Mouse (Mus musculus): ENCODE data around the gene Qrfp. TPM values are rescaled to one million over a fixed set of nuclear protein-coding genes. Genes with fewer than 3 reads are reported as not detected.

Qrfp gene
- 0.08 TPM in 1 of 2 replicates, not detected in the other for polyA plus RNA-seq (2014; fragmentation: Nextera tagmentation; extraction: Ambion mirVana)

DNA sequence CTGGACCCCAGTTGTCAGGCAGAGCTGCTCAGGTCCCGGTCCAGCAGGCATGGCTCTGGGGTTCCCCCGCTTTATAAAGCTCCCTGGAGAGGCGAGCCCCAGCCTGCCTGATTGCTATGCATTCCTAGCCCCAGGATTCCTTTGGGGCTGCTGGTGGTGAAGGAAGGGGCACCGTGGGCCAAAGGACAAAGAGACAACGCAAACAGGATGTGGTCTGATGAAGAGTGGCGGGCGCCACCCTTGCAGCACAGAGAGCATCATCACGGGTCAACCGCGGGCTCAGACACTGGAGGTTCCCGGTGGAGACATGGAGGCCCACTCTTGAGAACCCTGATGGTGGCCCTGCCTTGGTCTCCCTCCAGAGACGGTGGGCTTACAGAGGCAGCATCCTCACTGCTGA, at the start of gene Qrfp:
Gene Qrfp (minus strand): TSS at position 137 of the 400 bp plus-strand sequence.
- Histone ChIP-seq H3K4me3 (ENCODE audit: control insufficient read depth in 1 of 2, insufficient read depth in 1 of 2, low read depth in 1 of 2, low read length in 2 of 2) (no peak within 1 kb of the TSS), H3K9me3 (ENCODE audit: control insufficient read depth, low read length) (no peaks in the 10 kb centered on the region), H3K27ac (replicated peaks in 1 of 2; ENCODE audit: control insufficient read depth in 1 of 2, insufficient read depth in 1 of 2, low read depth in 2 of 2, low read length in 2 of 2) (no peak within 1 kb of the TSS), H3K4me1 (ENCODE audit: control insufficient read depth in 2 of 2, insufficient read depth in 2 of 2, low read length in 2 of 2) (peaks cover 0 to 6% of the 10 kb centered on the region in 2 experiments; a peak in 2 of 4 replicates), H3K9ac (ENCODE audit: low read length) (no peak within 1 kb of the TSS; the same call in 1 of the 2 replicates), H3K36me3 (ENCODE audit: control insufficient read depth, insufficient read depth, low read length) (0 out of 2 replicates have a peak, but pooled peaks cover 4% of the 10 kb centered on the region), H3K4me2 (ENCODE audit: low read length) (no peak within 1 kb of the TSS), H3K27me3 (ENCODE audit: control insufficient read depth, insufficient read depth, low read length) (peaks cover 19% of the 10 kb centered on the region)
- ATAC-seq (ENCODE audit: insufficient number of reproducible peaks, insufficient read depth, low FRiP score, low read depth), result no peak
- 41% methylated on average over 12 of the region's 12 CpGs for WGBS

DNA sequence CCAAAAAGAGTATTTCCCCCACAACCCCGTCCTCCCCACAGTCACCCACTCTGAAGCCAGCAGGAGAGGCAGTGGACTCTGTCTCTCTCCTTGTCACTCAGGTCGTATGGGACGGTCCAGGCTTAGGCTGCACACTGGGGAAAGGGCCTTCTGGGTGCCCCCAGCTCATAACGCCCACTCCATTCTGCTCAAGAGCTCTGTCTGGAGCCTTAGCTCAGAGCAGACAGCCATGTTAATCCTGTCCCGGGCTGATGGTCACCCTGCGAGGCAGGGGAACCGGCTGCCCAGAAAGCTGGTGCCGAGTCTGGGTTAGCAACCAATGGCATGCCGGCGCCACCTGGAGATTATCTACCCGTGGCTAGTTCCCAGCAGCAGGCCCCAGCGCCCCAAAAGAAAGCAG, 48.1 kb upstream of the Qrfp start:
- Histone ChIP-seq H3K27ac (replicated peaks in 1 of 2; ENCODE audit: control insufficient read depth in 1 of 2, insufficient read depth in 1 of 2, low read depth in 2 of 2, low read length in 2 of 2) (no peak overlapping the region), H3K9me3 (ENCODE audit: control insufficient read depth, low read length) (no peaks in the 10 kb centered on the region), H3K4me1 (ENCODE audit: control insufficient read depth in 2 of 2, insufficient read depth in 2 of 2, low read length in 2 of 2) (peaks cover 2 to 3% of the 10 kb centered on the region in 2 experiments; a peak in 3 of 4 replicates), H3K4me2 (ENCODE audit: low read length) (no peak overlapping the region), H3K27me3 (ENCODE audit: control insufficient read depth, insufficient read depth, low read length) (peaks cover 22% of the 10 kb centered on the region; the same call in 1 of the 2 replicates), H3K36me3 (ENCODE audit: control insufficient read depth, insufficient read depth, low read length) (no peaks in the 10 kb centered on the region), H3K4me3 (ENCODE audit: control insufficient read depth in 1 of 2, insufficient read depth in 1 of 2, low read depth in 1 of 2, low read length in 2 of 2) (no peak overlapping the region), H3K9ac (ENCODE audit: low read length) (no peak overlapping the region)
- ATAC-seq (ENCODE audit: insufficient number of reproducible peaks, insufficient read depth, low FRiP score, low read depth), result no peak
- WGBS, result 15% methylated on average over 12 of the region's 12 CpGs

DNA sequence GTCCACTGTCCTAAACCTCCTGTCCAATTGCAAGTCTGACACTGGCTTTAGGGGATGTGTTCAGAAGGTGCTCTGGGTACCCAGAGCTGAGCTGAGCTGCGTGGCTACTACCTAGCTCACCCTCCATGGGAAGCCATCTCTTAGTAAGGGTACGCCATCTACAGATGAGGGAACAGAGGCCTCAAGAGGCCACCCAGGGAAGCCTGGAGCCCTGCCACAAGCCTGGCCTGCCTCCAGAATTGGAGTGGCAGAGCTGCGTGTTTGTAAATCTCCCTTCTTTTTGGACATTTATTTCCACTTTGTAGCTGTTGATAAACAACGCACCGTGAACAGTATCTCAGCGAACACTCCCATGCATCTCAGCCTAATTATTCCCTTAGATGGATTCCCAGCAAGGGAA, 46.8 kb upstream of the Qrfp start:
- ATAC-seq (ENCODE audit: insufficient number of reproducible peaks, insufficient read depth, low FRiP score, low read depth), result no peak
- no peak overlapping the region for H3K27ac ChIP-seq (replicated peaks in 1 of 2; ENCODE audit: control insufficient read depth in 1 of 2, insufficient read depth in 1 of 2, low read depth in 2 of 2, low read length in 2 of 2)
- H3K9ac ChIP-seq (ENCODE audit: low read length), result no peak overlapping the region
- no peak overlapping the region for H3K4me3 ChIP-seq (ENCODE audit: control insufficient read depth in 1 of 2, insufficient read depth in 1 of 2, low read depth in 1 of 2, low read length in 2 of 2)
- peaks cover 22% of the 10 kb centered on the region; the same call in 1 of the 2 replicates for H3K27me3 ChIP-seq (ENCODE audit: control insufficient read depth, insufficient read depth, low read length)
- H3K4me2 ChIP-seq (ENCODE audit: low read length), result no peak overlapping the region
- H3K36me3 ChIP-seq (ENCODE audit: control insufficient read depth, insufficient read depth, low read length), result no peaks in the 10 kb centered on the region
- WGBS, result 64% methylated on average over 6 of the region's 6 CpGs
- H3K9me3 ChIP-seq (ENCODE audit: control insufficient read depth, low read length), result no peaks in the 10 kb centered on the region
- peaks cover 2 to 3% of the 10 kb centered on the region in 2 experiments; a peak in 3 of 4 replicates for H3K4me1 ChIP-seq (ENCODE audit: control insufficient read depth in 2 of 2, insufficient read depth in 2 of 2, low read length in 2 of 2)

DNA sequence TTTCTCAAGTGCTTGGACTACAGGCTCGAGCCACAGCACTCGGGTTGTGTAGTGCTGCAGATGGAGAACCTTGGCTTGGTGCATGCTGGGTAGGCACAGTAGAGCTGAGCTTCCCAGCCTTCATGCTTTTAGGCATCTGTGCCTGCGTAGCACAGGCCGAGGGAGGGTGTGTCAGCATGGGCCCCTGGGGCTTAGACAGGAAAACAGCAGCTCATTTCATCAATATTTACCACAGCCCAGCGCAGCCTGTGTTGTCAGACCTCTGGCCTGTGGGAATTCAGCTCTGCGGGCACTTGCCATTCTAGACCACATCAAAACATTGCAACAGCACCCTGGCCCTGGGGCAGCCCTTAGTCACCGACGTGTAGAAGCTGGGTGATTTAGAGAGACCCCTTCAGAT, 45.6 kb upstream of the Qrfp start:
- Histone ChIP-seq H3K9me3 (ENCODE audit: control insufficient read depth, low read length) (no peaks in the 10 kb centered on the region), H3K9ac (ENCODE audit: low read length) (no peak overlapping the region), H3K4me3 (ENCODE audit: control insufficient read depth in 1 of 2, insufficient read depth in 1 of 2, low read depth in 1 of 2, low read length in 2 of 2) (no peak overlapping the region), H3K27me3 (ENCODE audit: control insufficient read depth, insufficient read depth, low read length) (peaks cover 22% of the 10 kb centered on the region; the same call in 1 of the 2 replicates), H3K36me3 (ENCODE audit: control insufficient read depth, insufficient read depth, low read length) (no peaks in the 10 kb centered on the region), H3K27ac (replicated peaks in 1 of 2; ENCODE audit: control insufficient read depth in 1 of 2, insufficient read depth in 1 of 2, low read depth in 2 of 2, low read length in 2 of 2) (no peak overlapping the region), H3K4me2 (ENCODE audit: low read length) (no peak overlapping the region), H3K4me1 (ENCODE audit: control insufficient read depth in 2 of 2, insufficient read depth in 2 of 2, low read length in 2 of 2) (no peaks in the 10 kb centered on the region; a peak in 2 of 4 replicates)
- WGBS, result 82% methylated on average over 8 of the region's 8 CpGs
- ATAC-seq (ENCODE audit: insufficient number of reproducible peaks, insufficient read depth, low FRiP score, low read depth), result no peak

DNA sequence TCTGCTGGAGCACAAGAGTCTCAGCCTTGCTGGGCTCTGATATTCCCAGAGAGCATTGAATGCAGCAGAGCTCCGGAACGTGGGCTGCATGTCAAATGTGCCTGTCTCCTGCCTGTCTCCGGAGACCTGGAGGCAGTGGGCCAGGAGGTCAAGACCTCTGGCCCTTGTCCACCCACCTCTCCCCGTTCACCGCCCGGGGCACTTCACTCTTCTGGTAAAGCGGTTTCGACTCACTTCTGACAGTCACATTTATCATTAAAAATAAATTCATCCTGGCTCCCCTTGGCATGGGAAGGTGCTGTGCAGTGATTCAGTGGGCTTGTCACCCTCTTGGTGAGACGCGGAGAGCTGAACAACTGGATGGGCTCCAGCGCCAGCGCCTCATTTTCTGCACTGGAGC, 39.8 kb upstream of the Qrfp start:
- peaks cover 35% of the 10 kb centered on the region for H3K27me3 ChIP-seq (ENCODE audit: control insufficient read depth, insufficient read depth, low read length)

DNA sequence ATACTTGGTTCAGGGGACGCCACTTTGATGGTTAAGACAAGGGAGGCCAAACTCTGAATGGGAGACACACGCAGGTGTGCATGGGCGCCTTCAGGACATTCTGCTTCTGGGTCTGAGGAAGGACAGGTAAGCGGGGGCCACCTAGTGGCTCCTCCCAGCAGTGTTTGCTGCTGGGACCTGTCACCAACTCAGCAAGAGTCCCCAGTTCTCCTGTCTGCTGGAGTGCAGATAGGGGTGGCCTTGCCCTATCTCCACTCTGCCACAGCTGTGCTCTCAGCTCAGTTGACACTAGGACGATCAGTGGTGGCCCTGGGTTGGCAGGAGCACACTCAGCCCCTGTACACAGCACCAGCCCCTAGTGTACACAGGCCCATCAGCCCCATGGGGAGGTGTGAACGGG, 37.5 kb upstream of the Qrfp start:
- 11% methylated on average over 6 of the region's 6 CpGs for WGBS
- H3K9ac ChIP-seq (ENCODE audit: low read length), result no peak overlapping the region
- H3K4me1 ChIP-seq (ENCODE audit: control insufficient read depth in 2 of 2, insufficient read depth in 2 of 2, low read length in 2 of 2), result peaks cover 0 to 14% of the 10 kb centered on the region in 2 experiments; a peak in 3 of 4 replicates
- no peaks in the 10 kb centered on the region for H3K36me3 ChIP-seq (ENCODE audit: control insufficient read depth, insufficient read depth, low read length)
- ATAC-seq (ENCODE audit: insufficient number of reproducible peaks, insufficient read depth, low FRiP score, low read depth), result no peak
- no peaks in the 10 kb centered on the region for H3K9me3 ChIP-seq (ENCODE audit: control insufficient read depth, low read length)
- no peak overlapping the region for H3K4me2 ChIP-seq (ENCODE audit: low read length)
- no peak overlapping the region for H3K4me3 ChIP-seq (ENCODE audit: control insufficient read depth in 1 of 2, insufficient read depth in 1 of 2, low read depth in 1 of 2, low read length in 2 of 2)
- no peak overlapping the region for H3K27ac ChIP-seq (replicated peaks in 1 of 2; ENCODE audit: control insufficient read depth in 1 of 2, insufficient read depth in 1 of 2, low read depth in 2 of 2, low read length in 2 of 2)
- peaks cover 51% of the 10 kb centered on the region for H3K27me3 ChIP-seq (ENCODE audit: control insufficient read depth, insufficient read depth, low read length)

More for the DNA sequence above, 39.8 kb upstream of the Qrfp start:
- no peaks in the 10 kb centered on the region for H3K36me3 ChIP-seq (ENCODE audit: control insufficient read depth, insufficient read depth, low read length)
- no peak for ATAC-seq (ENCODE audit: insufficient number of reproducible peaks, insufficient read depth, low FRiP score, low read depth)
- H3K9ac ChIP-seq (ENCODE audit: low read length), result no peak overlapping the region
- no peak overlapping the region for H3K27ac ChIP-seq (replicated peaks in 1 of 2; ENCODE audit: control insufficient read depth in 1 of 2, insufficient read depth in 1 of 2, low read depth in 2 of 2, low read length in 2 of 2)
- H3K9me3 ChIP-seq (ENCODE audit: control insufficient read depth, low read length), result no peaks in the 10 kb centered on the region
- H3K4me3 ChIP-seq (ENCODE audit: control insufficient read depth in 1 of 2, insufficient read depth in 1 of 2, low read depth in 1 of 2, low read length in 2 of 2), result no peak overlapping the region
- peaks cover 0 to 14% of the 10 kb centered on the region in 2 experiments; a peak in 3 of 4 replicates for H3K4me1 ChIP-seq (ENCODE audit: control insufficient read depth in 2 of 2, insufficient read depth in 2 of 2, low read length in 2 of 2)
- whole genome bisulfite sequencing, result 62% methylated on average over 12 of the region's 12 CpGs
- no peak overlapping the region for H3K4me2 ChIP-seq (ENCODE audit: low read length)

DNA sequence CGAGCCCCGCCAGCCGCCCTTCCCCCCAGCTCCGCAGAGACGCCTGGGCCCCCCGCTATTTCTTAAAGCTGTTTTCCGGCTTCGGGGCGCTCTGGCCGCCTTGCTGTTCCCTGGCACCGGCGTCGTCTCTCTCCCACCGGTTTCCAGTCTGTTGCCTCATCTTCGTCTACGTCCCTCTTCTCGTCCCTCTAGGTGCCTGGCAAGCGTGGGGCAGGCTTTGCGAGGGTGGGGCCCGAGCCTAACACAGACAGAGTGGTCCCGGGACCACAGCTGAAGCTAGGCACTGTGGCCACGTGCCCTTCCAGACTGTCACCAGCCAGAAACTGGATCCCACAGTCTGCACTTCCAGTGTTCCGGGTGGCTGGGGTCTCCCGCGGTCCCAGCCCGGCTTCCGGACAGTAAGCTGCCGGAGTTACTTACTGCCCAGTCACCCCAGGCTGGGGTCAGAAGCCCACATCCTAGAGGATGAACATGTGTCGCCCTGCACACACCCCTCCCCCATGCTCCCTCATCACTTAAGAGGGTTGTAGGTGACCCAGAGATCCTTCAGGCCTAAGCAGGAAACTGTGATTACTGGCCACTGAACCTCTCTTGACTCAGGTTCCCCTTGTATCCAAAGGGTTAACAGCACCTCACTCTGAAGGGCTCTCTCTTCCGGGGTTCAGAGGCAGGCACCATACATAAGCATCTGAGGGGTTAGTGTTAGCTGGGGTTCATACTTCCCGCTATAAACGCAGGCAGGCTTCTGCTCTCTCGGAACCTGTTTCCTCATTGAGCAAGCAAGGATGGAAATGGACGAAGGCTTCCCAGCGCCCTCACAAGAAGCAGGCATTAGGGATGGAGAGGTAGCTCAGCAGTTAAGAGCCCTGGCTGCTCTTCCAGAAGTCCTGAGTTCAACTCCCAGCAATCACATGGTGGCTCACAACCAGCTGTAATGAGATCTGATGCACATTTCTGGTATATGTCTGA, 36.6 kb upstream of the Qrfp start:
- H3K4me2 ChIP-seq (ENCODE audit: low read length), result peak overlapping the region; percentile 98
- H3K4me3 ChIP-seq (ENCODE audit: control insufficient read depth in 1 of 2, insufficient read depth in 1 of 2, low read depth in 1 of 2, low read length in 2 of 2), result peak overlapping the region; percentile 51 to 60; a peak in 3 of 4 replicates
- no peaks in the 10 kb centered on the region for H3K36me3 ChIP-seq (ENCODE audit: control insufficient read depth, insufficient read depth, low read length)
- peak overlapping the region; percentile 57 for H3K9ac ChIP-seq (ENCODE audit: low read length)
- no peaks in the 10 kb centered on the region for H3K9me3 ChIP-seq (ENCODE audit: control insufficient read depth, low read length)
- H3K27me3 ChIP-seq (ENCODE audit: control insufficient read depth, insufficient read depth, low read length), result peaks cover 53% of the 10 kb centered on the region
- WGBS, result 4% methylated on average over 35 of the region's 35 CpGs
- H3K27ac ChIP-seq (replicated peaks in 1 of 2; ENCODE audit: control insufficient read depth in 1 of 2, insufficient read depth in 1 of 2, low read depth in 2 of 2, low read length in 2 of 2), result no peak overlapping the region
- no peak for ATAC-seq (ENCODE audit: insufficient number of reproducible peaks, insufficient read depth, low FRiP score, low read depth)
- H3K4me1 ChIP-seq (ENCODE audit: control insufficient read depth in 2 of 2, insufficient read depth in 2 of 2, low read length in 2 of 2), result peaks cover 0 to 14% of the 10 kb centered on the region in 2 experiments; a peak in 3 of 4 replicates

Data from heart, embryonic 14.5 days (tissue).